In genomic region chr1:178337551-178338317, GRCm38 (mm10) we compare ENCODE assay signal across 8 mouse cellular contexts. TPM values are rescaled to one million over a fixed set of nuclear protein-coding genes. Genes with fewer than 3 reads are reported as not detected.
DNase-seq lines count a peak whose midpoint lies in the region; ATAC-seq lines count a peak whose summit lies in the region.

Hnrnpu (minus strand) TSS chr1:178337797.

- peak; percentile 79 for ATAC-seq in erythroid progenitor cell, adult 5-6 weeks (replicated peaks; ENCODE audit: low FRiP score, poor library complexity, severe bottlenecking)
- peak; percentile 84 for ATAC-seq in heart, embryonic 13.5 days (ENCODE audit: extremely low read depth, insufficient number of reproducible peaks, low FRiP score, low TSS enrichment)
- ATAC-seq in liver, embryonic 13.5 days (ENCODE audit: low read depth) = peak; percentile 83
- ATAC-seq in stomach, embryonic 16.5 days (ENCODE audit: insufficient read depth, low FRiP score) = peak; percentile 90

- peak within 1 kb of the TSS; percentile 100 for H3K9ac ChIP-seq in heart, embryonic 13.5 days
- H3K9ac ChIP-seq in liver, embryonic 13.5 days = peak within 1 kb of the TSS; percentile 100
- H3K9ac ChIP-seq in stomach, embryonic 16.5 days (ENCODE audit: low read length) = peak within 1 kb of the TSS; percentile 100

- no peaks in the 10 kb centered on the region for H3K27me3 ChIP-seq in heart, embryonic 13.5 days (replicated peaks)
- H3K27me3 ChIP-seq in liver, embryonic 13.5 days = no peaks in the 10 kb centered on the region
- H3K27me3 ChIP-seq in stomach, embryonic 16.5 days (ENCODE audit: control insufficient read depth, insufficient read depth, low read length) = no peaks in the 10 kb centered on the region

- peaks cover 35% of the 10 kb centered on the region for H3K4me1 ChIP-seq in heart, embryonic 13.5 days
- H3K4me1 ChIP-seq in liver, embryonic 13.5 days (replicated peaks) = peaks cover 39% of the 10 kb centered on the region
- peaks cover 16% of the 10 kb centered on the region; the same call in 1 of the 2 replicates for H3K4me1 ChIP-seq in stomach, embryonic 16.5 days (ENCODE audit: control insufficient read depth, insufficient read depth, low read length)

- H3K9me3 ChIP-seq in heart, embryonic 13.5 days = no peaks in the 10 kb centered on the region
- no peaks in the 10 kb centered on the region for H3K9me3 ChIP-seq in liver, embryonic 13.5 days (replicated peaks)
- H3K9me3 ChIP-seq in stomach, embryonic 16.5 days (replicated peaks; ENCODE audit: control insufficient read depth, low read length) = no peaks in the 10 kb centered on the region

- peaks cover 26% of the 10 kb centered on the region for H3K36me3 ChIP-seq in heart, embryonic 13.5 days
- H3K36me3 ChIP-seq in liver, embryonic 13.5 days = peaks cover 26% of the 10 kb centered on the region
- H3K36me3 ChIP-seq in stomach, embryonic 16.5 days (ENCODE audit: control insufficient read depth, insufficient read depth, low read length) = peaks cover 11% of the 10 kb centered on the region; the same call in 1 of the 2 replicates

- WGBS in heart, embryonic 13.5 days = under 1% methylated on average over 73 of the region's 73 CpGs
- WGBS in liver, embryonic 13.5 days (ENCODE audit: insufficient replicate concordance) = under 1% methylated on average over 73 of the region's 73 CpGs
- under 1% methylated on average over 56 of the region's 73 CpGs for WGBS in stomach, embryonic 16.5 days

- H3K4me3 ChIP-seq in heart, embryonic 13.5 days = peak within 1 kb of the TSS; percentile 100
- peak within 1 kb of the TSS; percentile 99 for H3K4me3 ChIP-seq in liver, embryonic 13.5 days (replicated peaks)
- peak within 1 kb of the TSS; percentile 98 for H3K4me3 ChIP-seq in stomach, embryonic 16.5 days (replicated peaks; ENCODE audit: low read length)

- H3K27ac ChIP-seq in heart, embryonic 13.5 days (replicated peaks) = peak within 1 kb of the TSS; percentile 100
- H3K27ac ChIP-seq in liver, embryonic 13.5 days = peak within 1 kb of the TSS; percentile 100
- H3K27ac ChIP-seq in stomach, embryonic 16.5 days (ENCODE audit: low read length) = peak within 1 kb of the TSS; percentile 100

- DNase-seq in CD4-positive helper T cell, adult 2 months (ENCODE audit: low read depth, low spot score) = peak; percentile 96
- DNase-seq in brain, embryonic 18.5 days (ENCODE audit: low read depth, low spot score) = peak; percentile 90
- peak; percentile 98 for DNase-seq in kidney, postnatal 14 days
- peak; percentile 91 for DNase-seq in liver, embryonic 13.5 days
- DNase-seq in neural tube, embryonic 10.5 days (ENCODE audit: extremely low spot score, low spot score) = peak; percentile 95

- H3K4me2 ChIP-seq in heart, embryonic 13.5 days = peak within 1 kb of the TSS; percentile 92
- H3K4me2 ChIP-seq in liver, embryonic 13.5 days = peak within 1 kb of the TSS; percentile 76
- H3K4me2 ChIP-seq in stomach, embryonic 16.5 days (ENCODE audit: low read depth, low read length) = peak within 1 kb of the TSS; percentile 73

RNA-seq across cellular contexts. Expression of gene Hnrnpu, which starts in this region (rescaled TPM):
- total RNA-seq in erythroid progenitor cell, adult 5-6 weeks (2015; ENCODE audit: low replicate concordance) = 388 and 415 TPM in 2 replicates
- total RNA-seq in erythroid progenitor cell, adult 5-6 weeks (2017; ENCODE audit: low replicate concordance) = 473 and 501 TPM in 2 replicates
- 196 and 202 TPM in 2 replicates for polyA plus RNA-seq in heart, embryonic 13.5 days (2015; fragmentation: Nextera tagmentation; extraction: Ambion mirVana)
- polyA plus RNA-seq in liver, embryonic 13.5 days (2015; fragmentation: Nextera tagmentation; extraction: Ambion mirVana) = 177 and 260 TPM in 2 replicates
- 110 and 162 TPM in 2 replicates for polyA plus RNA-seq in stomach, embryonic 16.5 days (2015; fragmentation: Nextera tagmentation; extraction: Ambion mirVana)

Comparison
In these comparisons a context has a peak if more than half of its experiments do, and no peak if none do; other contexts are left out.
1. Peak in every context shown above with its lines: DNase-seq, ATAC-seq, H3K4me3 ChIP-seq and H3K27ac ChIP-seq.